Mouse (Mus musculus) thymus, postnatal 4 days (tissue): Measurements from ENCODE around the gene Hes7.

ENCODE experiments used
- DNase-seq: peaks from one replicate; pipeline ENCODE4 v3.0.0; 2021

Hes7 gene

DNA sequence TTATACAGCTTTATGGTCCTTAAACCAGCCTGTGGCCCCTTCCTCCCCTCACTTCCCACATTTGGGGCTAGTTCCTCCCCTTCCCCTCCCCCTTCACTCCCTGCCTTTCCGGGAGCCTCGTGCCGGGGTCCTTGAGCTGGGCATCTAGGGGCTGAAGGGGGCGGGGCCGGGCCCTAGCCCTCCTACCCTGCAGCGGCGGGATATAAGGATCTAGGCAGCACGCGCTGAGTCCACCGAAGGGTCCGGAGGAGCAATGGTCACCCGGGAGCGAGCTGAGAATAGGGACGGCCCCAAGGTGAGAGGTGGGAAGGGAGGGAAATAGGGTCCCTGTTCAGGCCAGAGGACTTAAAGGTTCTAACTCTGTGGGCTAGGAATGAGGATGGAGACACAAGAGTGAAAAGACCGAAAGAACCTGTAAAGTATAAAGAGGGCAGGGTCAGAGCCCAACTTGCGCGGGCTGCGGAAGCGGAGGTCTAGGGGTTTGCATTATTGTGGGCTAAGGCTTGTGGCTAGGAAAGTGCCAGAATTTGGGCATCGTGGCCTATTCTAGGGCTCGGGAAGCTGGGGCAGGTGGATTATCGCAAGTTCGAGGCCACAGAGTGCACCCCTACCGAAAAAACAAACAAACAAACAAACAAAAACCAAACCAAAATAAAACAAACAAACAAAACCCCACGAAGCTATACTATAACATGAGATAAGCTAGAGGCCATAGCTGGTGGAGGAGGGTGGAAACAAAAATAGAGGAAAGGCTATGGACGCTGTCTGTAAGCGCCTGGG lies at the start of gene Hes7:
TSS of gene Hes7 (plus strand) at position 184 of the 780 bp plus-strand sequence.
- peak; percentile 33 for DNase-seq

DNA sequence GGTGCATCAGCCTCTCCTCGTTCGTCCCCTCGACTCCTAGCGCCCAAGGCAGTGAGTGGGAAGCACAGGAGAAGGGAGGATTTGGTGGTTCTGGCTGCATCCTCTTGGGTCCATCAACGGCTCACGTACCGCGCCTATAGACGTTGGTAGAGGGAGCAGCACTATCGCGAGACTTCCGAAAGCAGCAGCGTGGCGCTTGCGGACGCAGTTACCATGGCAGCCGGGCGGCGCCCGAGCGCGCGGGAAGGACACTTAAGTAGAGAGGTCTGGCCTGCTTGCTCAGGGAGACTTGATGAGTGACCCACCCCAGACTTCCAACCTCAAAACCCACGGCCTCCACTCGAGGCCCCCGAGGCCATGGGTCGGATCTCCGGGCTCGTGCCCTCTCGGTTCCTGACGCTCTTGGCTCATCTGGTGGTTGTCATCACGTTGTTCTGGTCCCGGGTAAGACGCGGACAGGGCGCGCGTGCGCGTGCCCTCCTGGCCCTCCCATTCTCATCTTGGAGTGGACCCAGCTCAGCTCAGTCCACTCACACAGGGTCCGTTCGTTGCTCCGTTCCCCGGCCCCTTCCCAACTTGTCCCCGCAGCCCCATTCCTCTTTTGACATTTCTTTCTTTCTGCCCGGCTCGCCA lies 49.5 kb upstream of the Hes7 start, which contains the start of gene Tmem107:
TSS of gene Tmem107 (plus strand) at position 217 of the 633 bp plus-strand sequence.
- peak; percentile 93 for DNase-seq

DNA sequence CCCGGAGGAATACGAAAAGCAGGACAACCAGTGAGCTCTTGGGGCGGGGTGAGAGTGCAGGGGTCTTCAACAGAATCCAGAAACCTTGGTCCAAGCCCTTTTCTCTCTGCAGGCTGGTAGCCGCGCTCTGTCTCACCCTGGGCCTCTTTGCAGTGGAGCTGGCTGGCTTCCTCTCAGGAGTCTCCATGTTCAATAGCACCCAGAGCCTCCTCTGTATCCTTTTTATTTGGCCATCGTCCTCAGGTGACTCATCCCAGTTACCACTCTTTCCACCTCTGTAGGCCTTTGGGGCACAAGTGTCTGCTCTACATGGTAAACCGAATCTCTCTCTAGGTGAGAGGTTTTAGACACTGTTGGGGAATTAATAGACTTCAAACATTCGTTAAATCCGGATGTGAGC lies 48.9 kb upstream of the Hes7 start:
- no peak for DNase-seq

DNA sequence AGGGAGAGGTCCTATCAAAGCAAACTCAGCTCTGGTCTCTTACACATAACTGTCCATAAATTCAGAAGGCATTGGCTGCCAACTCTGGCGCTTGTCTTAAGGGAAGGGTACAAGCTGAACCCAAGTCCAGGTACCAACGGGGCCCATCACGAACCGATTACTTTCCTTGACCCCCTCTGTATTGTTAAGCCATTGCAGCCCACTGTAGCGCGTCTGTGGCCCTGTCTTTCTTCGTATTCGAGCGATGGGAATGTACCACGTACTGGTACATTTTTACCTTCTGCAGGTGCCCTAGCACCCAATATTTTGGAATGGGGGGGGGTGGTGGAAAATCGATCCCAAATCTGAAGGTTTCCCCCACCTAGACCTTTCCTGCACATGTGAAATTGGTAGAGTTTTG lies 48.0 kb upstream of the Hes7 start:
- DNase-seq, result no peak

DNA sequence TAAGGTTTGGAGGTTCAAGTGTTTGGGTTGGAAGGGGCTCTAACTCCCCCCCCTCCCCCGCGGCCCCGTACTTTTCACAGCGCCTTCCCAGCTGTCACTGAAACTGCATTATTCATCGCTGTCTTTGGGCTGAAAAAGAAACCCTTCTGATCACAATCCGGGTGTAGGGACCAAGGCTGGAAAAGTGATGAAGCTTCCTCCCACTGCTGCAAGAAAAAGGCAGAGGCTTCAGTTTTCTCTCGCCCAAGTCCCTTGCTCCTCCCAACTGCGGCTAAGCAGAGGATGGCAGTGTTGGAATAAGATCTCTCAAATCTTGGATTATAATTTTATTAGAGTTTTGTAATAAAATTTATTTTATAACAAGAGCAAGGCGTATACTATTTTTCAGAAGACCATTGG lies 47.5 kb upstream of the Hes7 start:
- DNase-seq, result no peak

DNA sequence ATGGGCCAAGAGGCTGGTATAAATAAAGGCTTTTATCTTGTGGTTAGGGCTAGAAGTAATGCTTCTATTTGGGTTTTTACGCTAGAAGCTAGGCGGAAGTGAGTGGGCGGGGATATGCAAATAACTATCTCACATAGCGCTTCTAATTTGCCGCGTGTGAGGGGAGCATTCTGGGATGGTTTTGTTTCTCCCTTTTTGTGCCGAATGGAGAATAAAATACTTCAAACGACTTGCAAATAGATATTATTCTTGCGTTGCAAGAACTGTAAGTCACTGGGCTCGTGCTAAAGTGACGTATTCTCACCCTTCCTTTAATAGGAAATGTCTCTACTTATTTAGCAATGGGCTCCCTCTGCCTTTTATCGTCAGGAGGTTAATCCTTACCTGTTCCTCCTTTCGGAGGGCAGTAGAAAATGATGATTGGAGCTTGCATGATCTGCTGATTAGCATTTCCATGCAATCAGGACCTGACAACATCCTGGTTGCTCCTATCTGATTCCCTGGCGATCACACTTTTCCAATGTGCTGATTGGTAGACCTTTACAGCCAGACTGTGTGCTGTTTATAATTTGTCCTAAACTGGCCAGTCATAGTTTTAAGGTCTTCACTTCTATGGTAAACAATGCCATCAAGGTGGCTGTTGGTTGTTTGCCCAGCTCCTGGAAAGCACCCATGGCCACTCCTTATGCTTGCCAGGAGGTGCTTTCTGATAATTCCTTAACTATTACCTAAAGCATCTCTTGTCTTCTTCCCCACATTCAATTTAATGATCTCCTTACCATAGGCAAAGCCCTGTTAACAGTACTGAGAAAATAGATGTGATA lies 46.9 kb upstream of the Hes7 start:
- peak; percentile 84 for DNase-seq

DNA sequence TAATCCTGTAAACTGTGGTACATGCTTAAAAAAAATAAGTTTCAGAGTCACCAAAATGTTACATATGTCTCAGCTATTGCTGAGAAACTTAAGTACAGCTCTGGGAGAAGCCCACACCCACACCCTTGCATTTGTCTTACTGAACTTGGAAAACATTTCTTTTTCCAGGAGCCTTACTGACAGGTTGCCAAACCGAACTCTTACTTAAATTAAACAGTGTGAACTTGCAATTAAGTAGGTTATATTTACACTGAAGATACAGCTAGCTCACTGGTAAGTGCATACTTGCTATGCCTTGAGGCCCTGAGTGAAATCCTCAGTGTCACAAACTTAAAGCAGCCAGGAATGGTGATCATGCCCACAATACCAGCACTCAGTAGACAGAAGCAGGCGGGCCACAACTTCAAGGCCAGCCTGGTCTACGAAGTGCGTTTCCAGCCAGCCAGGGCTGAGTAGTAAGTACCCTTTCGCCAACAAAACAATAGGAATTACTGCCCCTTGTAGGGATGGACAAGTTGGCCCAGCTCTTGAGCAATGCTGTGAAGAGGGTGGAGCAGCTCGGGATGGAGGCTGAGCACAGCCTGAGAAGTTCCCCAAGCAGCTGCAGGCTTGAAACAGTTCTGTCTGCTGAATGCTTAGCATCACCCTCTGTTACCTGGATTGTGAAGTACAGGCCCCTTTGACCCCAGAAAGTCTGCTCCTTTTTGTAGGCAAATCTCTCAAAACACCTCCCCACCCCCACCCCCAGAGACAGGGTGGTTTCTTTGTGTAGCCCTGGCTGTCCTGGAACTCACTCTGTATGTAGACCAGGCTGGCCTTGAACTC lies 46.0 kb upstream of the Hes7 start:
- no peak for DNase-seq

DNA sequence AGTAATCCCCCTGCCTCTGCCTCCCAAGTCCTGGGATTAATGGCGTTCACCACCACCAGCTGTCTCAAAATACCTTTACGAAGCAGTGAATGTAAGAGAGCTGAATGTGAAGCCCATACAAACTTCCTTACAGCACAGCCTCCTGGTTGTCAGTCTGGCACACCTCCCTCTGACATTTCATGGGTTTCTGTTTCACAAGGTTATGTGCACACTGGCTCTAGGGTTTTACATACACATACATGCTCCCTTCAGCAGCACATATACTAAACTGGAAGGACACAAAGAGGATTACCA lies 45.5 kb upstream of the Hes7 start:
- DNase-seq, result no peak

DNA sequence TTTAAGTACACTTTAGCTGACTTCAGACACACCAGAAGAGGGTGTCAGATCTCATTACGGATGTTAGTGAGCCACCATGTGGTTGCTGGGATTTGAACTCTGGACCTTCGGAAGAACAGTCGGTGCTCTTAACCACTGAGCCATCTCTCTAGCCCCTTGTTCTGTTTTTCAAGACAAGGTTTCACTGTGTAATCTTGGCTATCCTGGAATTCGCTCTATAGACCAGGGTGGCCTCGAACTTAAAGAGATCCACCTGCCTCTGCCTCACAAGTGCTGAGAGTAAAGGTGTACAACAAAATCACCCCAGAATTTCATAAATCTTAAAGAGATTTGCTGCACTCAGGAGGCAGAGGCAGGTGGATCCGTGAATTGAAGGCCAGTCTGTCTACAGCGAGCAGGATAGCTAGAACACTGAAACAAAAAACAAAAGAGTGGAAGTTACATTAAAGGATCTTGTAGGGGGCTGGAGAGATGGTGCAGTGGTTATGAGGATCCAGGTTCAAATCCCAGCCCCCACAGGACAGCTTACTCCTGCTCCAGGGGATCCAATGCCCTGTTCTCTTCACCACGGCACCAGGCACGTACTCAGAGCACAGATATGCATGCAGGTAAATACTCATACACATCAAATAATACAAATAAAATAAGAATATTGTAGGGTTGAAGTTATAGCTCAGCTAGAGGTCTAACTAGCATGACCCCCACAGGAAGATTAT lies 44.3 kb upstream of the Hes7 start:
- no peak for DNase-seq

DNA sequence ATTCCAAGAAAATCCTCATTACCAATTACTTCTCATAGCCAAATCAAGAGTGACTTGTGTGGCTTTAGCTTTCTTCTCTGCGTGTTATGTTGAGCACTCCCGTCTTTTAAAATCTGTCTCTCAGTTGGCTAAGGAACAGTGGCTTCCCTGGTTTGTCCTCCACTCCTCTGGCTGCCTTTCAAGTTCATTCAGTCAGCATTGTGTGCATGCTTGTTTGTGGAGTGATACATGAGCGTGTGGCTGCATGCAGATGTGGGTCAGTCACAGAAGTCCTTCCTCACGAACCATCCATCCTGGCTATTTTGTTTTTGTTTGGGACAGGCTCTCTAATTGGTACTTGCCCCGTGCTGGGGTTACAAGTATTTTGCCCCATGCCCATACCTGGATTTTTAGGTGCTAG lies 43.6 kb upstream of the Hes7 start:
- no peak for DNase-seq

DNA sequence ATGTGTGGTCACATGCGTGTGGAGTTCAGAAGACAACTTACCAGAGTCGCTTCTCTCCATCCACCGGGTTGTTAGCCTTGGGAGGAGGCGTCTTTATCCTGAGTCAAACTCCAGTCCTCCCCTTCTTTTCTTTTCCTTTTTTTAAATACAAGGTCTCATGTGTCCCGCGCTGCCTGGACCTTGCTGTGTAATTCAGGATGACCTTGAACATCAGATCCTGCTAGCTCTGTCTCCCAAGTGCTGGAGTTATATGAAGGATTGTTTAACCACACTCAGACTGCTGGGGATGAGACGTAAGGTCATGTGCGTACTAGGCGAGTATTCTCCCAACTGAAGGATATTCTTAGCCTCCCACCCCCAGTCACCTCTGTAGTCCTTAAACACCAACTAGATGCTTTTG lies 42.9 kb upstream of the Hes7 start:
- no peak for DNase-seq

DNA sequence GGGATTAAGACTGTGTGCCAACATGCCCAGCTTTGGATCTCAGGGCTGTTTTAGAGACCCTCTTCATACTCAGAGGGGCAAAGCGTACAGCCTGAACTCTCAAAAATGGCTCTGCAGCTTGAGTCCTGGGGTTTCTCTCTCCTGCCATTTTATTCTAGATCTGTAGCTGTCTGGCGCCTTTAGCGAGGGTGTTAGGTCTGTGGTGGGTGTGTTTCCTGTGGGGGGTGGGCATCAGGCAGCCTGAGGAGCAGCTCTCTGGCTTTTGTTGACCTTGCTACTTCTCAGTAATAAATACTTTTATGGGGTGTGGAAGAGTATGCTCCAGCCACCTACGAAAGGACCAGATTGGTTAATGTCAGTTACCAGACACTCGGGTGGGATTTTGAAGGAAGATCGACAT lies 42.2 kb upstream of the Hes7 start:
- no peak for DNase-seq

DNA sequence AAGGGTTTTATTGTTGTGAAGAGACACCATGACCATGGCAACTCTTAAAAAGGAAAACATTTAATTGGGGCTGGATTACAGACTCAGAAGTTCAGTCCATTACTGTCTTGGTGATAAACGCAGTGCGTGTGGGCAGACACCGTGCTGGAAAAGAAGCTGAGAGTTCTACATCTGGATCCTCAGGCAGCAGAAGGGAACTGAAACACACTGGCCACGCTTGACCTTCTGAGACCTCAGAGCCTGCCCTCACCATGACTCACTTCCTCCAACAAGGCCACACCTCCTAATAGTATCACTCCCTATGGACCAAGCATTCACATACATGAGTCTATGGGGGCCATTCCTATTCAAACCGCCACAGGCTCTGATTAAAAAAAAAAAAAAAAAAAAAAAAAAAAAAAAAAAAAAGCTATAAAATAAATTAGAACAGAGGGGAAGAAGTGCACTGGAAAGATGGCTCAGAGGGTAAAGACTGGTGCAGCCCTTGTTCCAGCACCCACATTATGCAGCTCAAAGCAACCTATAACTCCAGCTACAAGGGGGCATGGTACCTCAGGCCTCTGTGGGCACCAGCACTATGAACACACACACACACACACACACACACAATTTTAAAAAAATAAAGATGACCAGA lies 41.3 kb upstream of the Hes7 start:
- DNase-seq, result no peak

DNA sequence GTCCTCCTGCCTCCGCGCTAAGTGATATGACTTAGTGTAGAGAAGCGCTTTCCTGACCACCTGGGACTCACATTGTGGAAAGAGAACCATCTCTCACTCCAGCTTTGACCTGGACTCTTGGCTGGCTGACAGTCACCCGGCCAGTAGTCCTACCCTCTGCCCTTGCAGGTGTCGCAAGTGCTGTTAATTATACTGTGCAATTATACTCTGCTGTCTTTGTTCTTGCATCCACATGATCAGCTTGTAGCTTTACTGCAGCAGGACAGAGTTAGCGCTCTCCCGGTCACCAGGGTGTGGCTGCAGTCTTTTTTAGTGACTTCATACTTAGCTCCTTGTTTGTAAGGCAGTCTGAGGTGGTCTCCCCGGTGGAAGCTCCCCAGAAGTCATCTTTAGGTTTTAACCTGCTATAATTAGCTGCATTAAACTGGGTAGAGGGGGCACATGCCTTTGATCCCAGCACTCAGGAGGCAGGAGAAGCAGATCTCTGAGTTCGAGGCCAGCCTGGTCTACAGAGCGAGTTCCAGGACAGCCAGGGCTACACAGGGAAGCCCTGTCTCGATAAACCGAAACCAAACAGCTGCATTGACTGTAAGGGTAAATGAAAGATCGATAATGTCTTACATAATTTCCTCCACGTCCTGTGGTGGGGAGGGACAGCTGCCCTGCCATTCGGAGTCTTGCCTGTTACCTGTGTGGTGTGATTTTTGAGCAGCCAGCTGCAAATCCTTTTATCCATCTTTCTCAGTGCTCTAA lies 39.9 kb upstream of the Hes7 start:
- DNase-seq, result no peak

DNA sequence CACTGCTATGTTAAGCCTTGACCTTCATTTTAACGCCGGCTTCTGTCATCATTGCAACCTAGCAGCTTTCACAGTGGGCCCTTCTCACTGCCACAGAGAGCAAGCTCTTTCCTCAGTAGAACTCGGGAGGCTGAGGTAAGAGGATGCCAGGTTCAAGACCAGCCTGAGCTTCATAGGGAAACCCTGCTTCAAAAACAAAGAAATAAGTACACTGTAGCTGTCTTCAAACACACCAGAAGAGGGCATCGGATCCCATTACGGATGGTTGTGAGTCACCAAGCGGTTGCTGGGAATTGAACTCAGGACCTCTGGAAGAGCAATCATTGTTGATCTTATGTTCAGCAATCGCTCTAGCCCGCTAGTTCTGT lies 39.4 kb upstream of the Hes7 start:
- no peak for DNase-seq

DNA sequence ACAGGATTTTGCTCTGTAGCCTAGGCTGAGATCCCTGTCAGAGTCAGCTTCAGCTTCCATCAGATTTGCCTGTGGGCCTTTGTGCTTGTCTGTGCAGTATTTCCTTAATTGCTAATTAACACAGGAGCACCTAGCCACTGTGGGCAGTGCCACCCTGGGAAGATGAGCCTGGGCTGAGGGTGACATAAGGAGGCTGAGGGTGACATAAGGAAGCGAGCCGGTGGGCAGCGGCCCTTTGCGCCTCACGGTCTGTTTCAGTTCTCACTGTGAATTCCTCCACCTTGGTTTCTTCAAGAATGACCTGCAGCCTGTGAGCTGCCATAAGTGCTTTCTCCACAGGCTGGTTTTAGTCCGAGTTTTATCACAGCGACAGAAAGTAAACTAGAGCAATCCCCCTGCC lies 38.6 kb upstream of the Hes7 start:
- no peak for DNase-seq

DNA sequence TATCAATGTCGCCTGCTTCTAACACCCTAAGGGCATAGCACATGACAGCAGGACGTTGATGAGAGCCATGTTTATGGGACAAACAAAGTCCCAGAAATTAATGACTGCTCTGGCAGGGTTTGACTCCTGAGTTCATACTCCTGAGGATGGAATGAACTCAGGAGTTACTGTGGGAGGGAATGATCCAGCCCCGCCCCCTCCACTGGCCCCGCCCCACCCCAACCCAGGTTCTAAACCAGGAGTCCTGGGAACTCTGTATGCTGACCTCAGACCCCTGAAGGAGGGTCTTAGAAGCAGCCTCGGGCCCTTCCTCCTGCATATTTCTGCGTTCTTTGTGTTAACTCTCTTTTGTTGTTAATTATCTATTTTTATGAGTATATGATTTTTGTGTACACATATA lies 34.6 kb upstream of the Hes7 start:
- no peak for DNase-seq

DNA sequence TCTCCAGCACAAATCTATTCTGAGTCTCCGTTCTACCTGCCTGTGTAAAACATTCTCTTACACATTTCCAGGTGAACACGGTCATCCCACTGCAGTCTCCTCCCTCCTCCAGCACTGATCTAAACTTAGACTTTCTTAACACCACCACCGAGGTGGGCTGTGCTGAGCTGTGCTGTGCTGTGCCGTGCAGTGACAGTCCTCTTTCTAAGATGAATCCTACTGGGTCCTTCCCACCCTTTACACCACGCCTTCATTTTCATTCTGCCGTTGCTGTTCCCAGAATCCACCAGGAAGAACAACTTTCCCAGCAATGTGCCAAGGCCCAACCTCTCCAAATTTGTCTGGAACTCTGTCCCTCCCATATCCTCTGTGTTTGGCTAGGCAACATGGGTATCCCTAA lies 33.8 kb upstream of the Hes7 start:
- no peak for DNase-seq

DNA sequence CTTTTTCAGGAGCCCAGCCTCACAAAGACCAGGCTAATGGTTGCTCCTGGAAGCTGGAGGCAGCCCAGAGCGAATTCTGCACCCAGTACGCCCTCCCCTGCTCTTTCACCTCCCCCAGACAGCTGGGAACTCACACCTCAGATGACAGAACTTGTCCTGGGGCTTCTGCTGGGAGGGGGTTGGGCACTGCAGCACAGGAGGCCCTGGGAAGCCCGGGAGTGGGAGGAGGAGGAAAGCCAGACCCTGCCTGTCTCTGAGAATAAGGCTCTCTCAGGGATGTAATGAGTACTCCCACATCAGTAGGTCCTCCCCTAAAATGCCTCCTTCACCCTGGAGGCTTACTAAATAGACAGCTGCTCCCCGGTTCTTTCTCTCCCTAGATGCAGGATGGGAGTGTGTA lies 33.1 kb upstream of the Hes7 start:
- DNase-seq, result no peak

DNA sequence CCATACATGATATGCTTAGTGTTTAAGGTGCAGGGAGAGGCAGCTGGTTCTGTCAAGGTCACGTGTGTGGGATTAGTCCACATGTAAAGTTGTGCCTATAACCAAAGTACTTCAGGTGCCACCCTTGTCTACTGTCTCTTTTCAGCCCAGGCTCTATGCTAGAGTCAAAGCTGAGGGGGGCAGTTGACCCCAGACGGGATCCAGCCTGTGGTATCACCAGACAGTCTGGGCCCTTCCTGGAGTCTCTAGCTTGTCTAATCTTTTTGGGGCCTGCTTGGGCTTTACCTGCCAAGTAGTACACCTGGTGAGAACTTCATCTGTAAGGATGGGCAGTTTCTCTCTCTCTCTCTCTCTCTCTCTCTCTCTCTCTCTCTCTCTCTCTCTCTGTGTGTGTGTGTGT lies 32.6 kb upstream of the Hes7 start:
- DNase-seq, result no peak
